Mouse (Mus musculus): Measurements from ENCODE around the gene Gm42906.

- no peak for TF ChIP-seq CTCF (IDR thresholded peaks at IDR 0.05; ENCODE audit: low read depth)
- no peak for TF ChIP-seq EP300 (IDR thresholded peaks at IDR 0.05; ENCODE audit: low read depth)
Observed at GRCm38 (mm10) chr5:151410006-151410405, 18.0 kb downstream of the Gm42906 start.
